Mouse (Mus musculus) hematopoietic stem cell, adult 5-6 weeks (primary cell): ENCODE measurements at regions not wholly inside any gene's neighbourhood (a gene's known extent, or its start where the extent isn't known, plus 50 kb on each side); places are given as distances from the start of the nearest gene placed in this dataset.

Experiments
- ATAC-seq, 2 experiments: fragments of 125-278 bp in 1 of 2; replicated peaks in 1 of 2; 2 replicates each; pipeline ENCODE4 v1.8.0; 2016 to 2017; ENCODE audit warnings: inconsistent platforms in 2 of 2, mild to moderate bottlenecking in 2 of 2, moderate number of reproducible peaks in 2 of 2, low read depth in 1 of 2, moderate TSS enrichment in 1 of 2; ENCODE audit not compliant: low FRiP score in 2 of 2, poor library complexity in 2 of 2, severe bottlenecking in 2 of 2, insufficient read depth in 1 of 2, low TSS enrichment in 1 of 2

GRCm38 (mm10) chr2:138123331-138123730, 133.0 kb upstream of the Btbd3 start:
- ATAC-seq: no peak

GRCm38 (mm10) chr2:138120868-138121267, 135.5 kb upstream of the Btbd3 start:
- ATAC-seq: no peak

GRCm38 (mm10) chr2:138120131-138120530, 136.2 kb upstream of the Btbd3 start:
- peak in 1 of 2 experiments; percentile 32; a peak in 1 of 4 replicates for ATAC-seq

- ATAC-seq: no peak
Observed at GRCm38 (mm10) chr2:138099777-138100176, 156.6 kb upstream of the Btbd3 start.

- ATAC-seq: no peak
Observed at GRCm38 (mm10) chr2:138085390-138085789, 171.0 kb upstream of the Btbd3 start.

GRCm38 (mm10) chr2:138084564-138085283, 171.6 kb upstream of the Btbd3 start:
- no peak for ATAC-seq

- no peak for ATAC-seq
Observed at GRCm38 (mm10) chr2:138074020-138074613, 182.2 kb upstream of the Btbd3 start.

- ATAC-seq: no peak
Observed at GRCm38 (mm10) chr2:138072165-138072728, 184.1 kb upstream of the Btbd3 start.

GRCm38 (mm10) chr2:138053081-138053480, 203.3 kb upstream of the Btbd3 start:
- no peak for ATAC-seq

- no peak for ATAC-seq
Observed at GRCm38 (mm10) chr2:138048341-138048740, 208.0 kb upstream of the Btbd3 start.

GRCm38 (mm10) chr2:138047781-138048201, 208.6 kb upstream of the Btbd3 start:
- ATAC-seq: no peak

- no peak for ATAC-seq
Observed at GRCm38 (mm10) chr2:138047361-138047760, 209.0 kb upstream of the Btbd3 start.

- ATAC-seq: no peak
Observed at GRCm38 (mm10) chr2:138046918-138047317, 209.4 kb upstream of the Btbd3 start.

GRCm38 (mm10) chr2:138045933-138046642, 210.3 kb upstream of the Btbd3 start:
- no peak for ATAC-seq

- ATAC-seq: no peak
Observed at GRCm38 (mm10) chr2:138040706-138041105, 215.7 kb upstream of the Btbd3 start.

GRCm38 (mm10) chr2:138040302-138040701, 216.1 kb upstream of the Btbd3 start:
- ATAC-seq: no peak

GRCm38 (mm10) chr2:138034123-138034736, 222.1 kb upstream of the Btbd3 start:
- ATAC-seq: no peak
